Mouse (Mus musculus): Measurements from ENCODE around the gene Atg9a. TPM values are rescaled to one million over a fixed set of nuclear protein-coding genes. Genes with fewer than 3 reads are reported as not detected.

Atg9a gene
- polyA plus RNA-seq, 1 experiment from 2014 or later = 33.6 TPM

DNA sequence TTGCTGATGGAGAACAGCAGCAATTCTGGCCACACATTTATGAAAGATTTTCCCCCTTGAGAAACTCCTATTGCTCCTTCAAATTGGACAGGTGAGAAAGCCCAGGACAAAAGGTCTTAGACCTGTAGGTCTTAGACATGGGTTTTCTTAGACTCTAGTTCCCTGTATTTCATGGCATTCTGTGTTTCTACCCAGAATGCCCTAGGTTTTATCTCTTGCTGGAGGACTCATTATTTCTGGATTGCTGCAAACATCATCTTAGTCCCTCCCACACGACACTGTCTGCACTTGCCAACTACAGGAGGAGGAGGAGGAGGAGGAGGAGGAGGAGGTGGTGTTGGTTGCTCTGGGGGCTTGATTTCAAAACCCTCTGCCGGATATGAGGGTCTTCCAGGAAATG is 34.1 kb upstream of the Atg9a start:
- Histone ChIP-seq H3K9ac (no peak overlapping the region), H3K4me3 (no peak overlapping the region), H3K9me3 (replicated peaks) (no peaks in the 10 kb centered on the region), H3K36me3 (no peaks in the 10 kb centered on the region), H3K4me1 (replicated peaks) (peaks cover 11% of the 10 kb centered on the region), H3K27ac (ENCODE audit: poor library complexity, severe bottlenecking) (no peak overlapping the region), H3K27me3 (replicated peaks) (peaks cover 17% of the 10 kb centered on the region), H3K4me2 (no peak overlapping the region)
- ATAC-seq (ENCODE audit: insufficient number of reproducible peaks, low FRiP score) = no peak
- 67% methylated on average over 2 of the region's 2 CpGs for WGBS

DNA sequence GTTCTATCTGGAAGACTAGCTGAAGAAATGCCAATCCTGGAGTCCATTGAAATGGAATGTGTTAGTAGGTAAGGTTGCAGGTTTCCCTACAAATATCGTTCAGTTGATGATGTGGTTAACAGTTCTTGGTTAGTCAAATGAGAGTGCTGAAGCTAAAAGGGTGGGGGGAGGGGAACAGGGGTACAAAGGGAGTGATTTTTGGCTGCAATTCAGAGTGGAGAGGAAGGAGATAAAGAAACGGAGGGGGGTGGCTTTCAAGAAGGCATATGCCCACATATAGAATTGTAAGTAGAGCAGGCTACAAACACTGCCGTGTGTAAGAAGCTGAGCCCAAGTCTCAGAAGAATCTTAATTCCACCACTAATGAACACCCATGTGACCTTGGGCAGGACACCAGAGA is 33.5 kb upstream of the Atg9a start:
- Histone ChIP-seq H3K4me2 (no peak overlapping the region), H3K9ac (no peak overlapping the region), H3K36me3 (no peaks in the 10 kb centered on the region), H3K4me3 (no peak overlapping the region), H3K27me3 (replicated peaks) (peaks cover 24% of the 10 kb centered on the region), H3K9me3 (replicated peaks) (no peaks in the 10 kb centered on the region), H3K27ac (ENCODE audit: poor library complexity, severe bottlenecking) (no peak overlapping the region), H3K4me1 (replicated peaks) (peaks cover 11% of the 10 kb centered on the region)
- no peak for ATAC-seq (ENCODE audit: insufficient number of reproducible peaks, low FRiP score)
- WGBS = 39% methylated on average over 3 of the region's 3 CpGs

DNA sequence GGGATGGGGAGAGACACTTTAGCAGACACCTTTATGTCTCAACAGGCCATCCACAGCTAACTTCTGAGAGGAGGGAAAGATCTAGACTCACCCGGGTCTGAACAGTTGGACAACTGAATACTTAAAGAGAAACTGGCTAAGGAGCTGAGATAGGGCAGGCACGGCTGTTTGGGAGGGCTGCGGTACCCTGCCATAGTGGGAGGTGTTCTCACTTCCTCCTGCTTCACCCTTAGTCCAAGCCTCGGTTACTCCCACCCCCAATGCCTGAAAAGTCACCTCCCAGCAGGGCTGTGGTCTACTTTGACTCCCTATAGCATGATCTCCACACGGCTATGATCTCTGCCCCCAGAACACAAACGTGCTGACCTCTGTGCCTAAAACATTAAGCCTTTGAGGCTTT is 31.5 kb upstream of the Atg9a start:
- Histone ChIP-seq H3K4me1 (replicated peaks) (peaks cover 20% of the 10 kb centered on the region), H3K27ac (ENCODE audit: poor library complexity, severe bottlenecking) (no peak overlapping the region), H3K9ac (no peak overlapping the region), H3K27me3 (replicated peaks) (peaks cover 39% of the 10 kb centered on the region), H3K9me3 (replicated peaks) (no peaks in the 10 kb centered on the region), H3K36me3 (no peaks in the 10 kb centered on the region), H3K4me3 (no peak overlapping the region), H3K4me2 (no peak overlapping the region)
- WGBS = 54% methylated on average over 6 of the region's 6 CpGs
- ATAC-seq (ENCODE audit: insufficient number of reproducible peaks, low FRiP score) = no peak

DNA sequence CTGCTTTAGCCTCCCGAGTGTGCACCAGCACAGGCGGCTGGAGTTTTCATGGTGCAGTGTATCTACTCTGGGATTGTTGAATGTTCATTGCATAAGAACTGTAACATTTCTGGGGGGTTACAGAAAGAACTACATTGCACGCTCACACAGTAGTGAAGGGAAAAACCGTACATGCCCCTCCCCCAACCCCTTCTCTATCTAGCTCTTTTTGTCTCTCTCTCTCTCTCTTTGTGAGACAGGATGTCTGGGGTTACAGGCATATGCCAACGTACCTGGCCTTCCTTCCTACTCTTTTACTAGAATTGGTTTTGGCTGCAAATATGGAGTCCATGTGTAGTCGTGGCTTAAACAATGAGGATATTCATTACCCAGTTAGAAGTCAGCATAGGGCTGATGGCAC is 30.9 kb upstream of the Atg9a start:
- no peak overlapping the region for H3K27ac ChIP-seq (ENCODE audit: poor library complexity, severe bottlenecking)
- H3K36me3 ChIP-seq = no peaks in the 10 kb centered on the region
- H3K4me2 ChIP-seq = no peak overlapping the region
- H3K9me3 ChIP-seq (replicated peaks) = no peaks in the 10 kb centered on the region
- H3K9ac ChIP-seq = no peak overlapping the region
- no peak for ATAC-seq (ENCODE audit: insufficient number of reproducible peaks, low FRiP score)
- H3K27me3 ChIP-seq (replicated peaks) = peaks cover 45% of the 10 kb centered on the region
- WGBS = 71% methylated on average over 6 of the region's 6 CpGs
- H3K4me1 ChIP-seq (replicated peaks) = peaks cover 26% of the 10 kb centered on the region
- H3K4me3 ChIP-seq = no peak overlapping the region

DNA sequence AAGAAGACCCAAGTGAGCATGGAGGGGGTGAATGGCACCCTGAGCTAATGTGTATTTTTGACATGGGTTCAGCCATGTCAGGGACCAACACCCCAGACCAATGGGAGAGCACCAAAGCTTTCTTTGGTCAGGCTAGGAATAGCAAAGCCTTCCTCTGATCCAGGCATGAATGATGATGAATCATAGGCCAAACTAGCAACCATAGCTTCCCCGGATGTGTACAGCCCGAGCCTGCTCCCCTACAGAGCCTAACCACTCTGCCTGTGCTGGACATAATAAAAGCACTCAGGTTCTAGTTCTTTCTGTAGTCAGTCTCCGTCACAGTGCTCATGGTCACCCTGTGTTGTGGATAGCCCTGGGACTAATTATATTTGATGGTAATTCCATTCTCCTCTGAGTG is 29.5 kb upstream of the Atg9a start:
- no peak overlapping the region for H3K4me3 ChIP-seq
- H3K27ac ChIP-seq (ENCODE audit: poor library complexity, severe bottlenecking) = no peak overlapping the region
- H3K36me3 ChIP-seq = no peaks in the 10 kb centered on the region
- no peaks in the 10 kb centered on the region for H3K9me3 ChIP-seq (replicated peaks)
- 69% methylated on average over 3 of the region's 3 CpGs for WGBS
- no peak overlapping the region for H3K4me2 ChIP-seq
- no peak overlapping the region for H3K9ac ChIP-seq
- H3K27me3 ChIP-seq (replicated peaks) = peaks cover 59% of the 10 kb centered on the region
- no peak for ATAC-seq (ENCODE audit: insufficient number of reproducible peaks, low FRiP score)
- H3K4me1 ChIP-seq (replicated peaks) = peaks cover 23% of the 10 kb centered on the region

DNA sequence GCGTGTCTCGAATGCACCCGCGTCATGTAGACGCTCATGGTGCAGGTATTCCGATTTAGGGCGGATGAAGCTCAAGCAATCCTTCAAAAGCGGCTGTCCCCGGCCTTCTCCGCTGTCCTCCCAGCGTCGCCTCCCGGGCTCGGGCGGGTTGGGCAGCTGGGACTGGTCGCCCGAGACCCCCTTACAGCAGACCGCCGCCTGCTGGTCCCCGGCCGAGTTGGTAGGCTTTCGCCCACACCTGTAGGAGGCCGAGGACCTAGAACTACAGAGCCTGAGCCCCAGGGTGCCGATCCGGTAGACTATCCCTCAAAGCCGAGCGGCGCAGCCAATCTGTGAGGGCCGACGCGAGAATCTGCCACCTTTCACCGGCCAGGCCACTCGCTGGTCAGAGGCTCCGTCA is 27.5 kb upstream of the Atg9a start, which contains the start of gene Tuba4a:
Tuba4a (minus strand) TSS at position 335 of the 400 bp plus-strand sequence.
- peak within 1 kb of the TSS; percentile 70 for H3K9ac ChIP-seq
- peak within 1 kb of the TSS; percentile 99 for H3K4me2 ChIP-seq
- peaks cover 17% of the 10 kb centered on the region for H3K36me3 ChIP-seq
- 1% methylated on average over 34 of the region's 34 CpGs for WGBS
- peak; percentile 18 for ATAC-seq (ENCODE audit: insufficient number of reproducible peaks, low FRiP score)
- H3K27me3 ChIP-seq (replicated peaks) = peaks cover 67% of the 10 kb centered on the region
- peak within 1 kb of the TSS; percentile 49; the same call in 1 of the 2 replicates for H3K27ac ChIP-seq (ENCODE audit: poor library complexity, severe bottlenecking)
- H3K9me3 ChIP-seq (replicated peaks) = no peaks in the 10 kb centered on the region
- H3K4me1 ChIP-seq (replicated peaks) = peaks cover 20% of the 10 kb centered on the region
- peak within 1 kb of the TSS; percentile 66 for H3K4me3 ChIP-seq

DNA sequence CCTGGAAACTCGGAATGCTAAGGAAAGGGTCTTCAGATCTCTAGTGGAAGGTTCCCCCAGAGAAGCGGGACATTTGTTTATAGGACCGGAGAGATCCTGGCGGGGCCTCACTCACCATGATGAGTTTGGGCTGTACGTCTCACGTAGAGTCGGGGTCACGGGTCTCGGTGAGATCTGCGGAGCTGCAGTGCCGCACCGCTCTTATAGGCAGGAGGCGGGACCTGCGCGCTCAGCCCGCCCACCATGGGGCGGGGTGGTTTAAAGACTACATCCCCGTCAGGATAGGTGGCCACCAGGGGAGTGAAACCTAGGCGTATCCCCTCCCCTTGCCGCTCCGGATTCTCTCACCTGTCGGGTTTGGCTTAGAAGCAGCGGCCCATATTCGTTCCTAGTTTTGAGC is 27.1 kb upstream of the Atg9a start:
- H3K27me3 ChIP-seq (replicated peaks) = peaks cover 67% of the 10 kb centered on the region
- peaks cover 20% of the 10 kb centered on the region for H3K4me1 ChIP-seq (replicated peaks)
- peaks cover 22% of the 10 kb centered on the region for H3K36me3 ChIP-seq
- H3K4me3 ChIP-seq = peak overlapping the region; percentile 66
- peak overlapping the region; percentile 70 for H3K9ac ChIP-seq
- ATAC-seq (ENCODE audit: insufficient number of reproducible peaks, low FRiP score) = peak; percentile 93
- H3K4me2 ChIP-seq = peak overlapping the region; percentile 99
- under 1% methylated on average over 24 of the region's 24 CpGs for WGBS
- H3K27ac ChIP-seq (ENCODE audit: poor library complexity, severe bottlenecking) = no peak overlapping the region
- H3K9me3 ChIP-seq (replicated peaks) = no peaks in the 10 kb centered on the region

DNA sequence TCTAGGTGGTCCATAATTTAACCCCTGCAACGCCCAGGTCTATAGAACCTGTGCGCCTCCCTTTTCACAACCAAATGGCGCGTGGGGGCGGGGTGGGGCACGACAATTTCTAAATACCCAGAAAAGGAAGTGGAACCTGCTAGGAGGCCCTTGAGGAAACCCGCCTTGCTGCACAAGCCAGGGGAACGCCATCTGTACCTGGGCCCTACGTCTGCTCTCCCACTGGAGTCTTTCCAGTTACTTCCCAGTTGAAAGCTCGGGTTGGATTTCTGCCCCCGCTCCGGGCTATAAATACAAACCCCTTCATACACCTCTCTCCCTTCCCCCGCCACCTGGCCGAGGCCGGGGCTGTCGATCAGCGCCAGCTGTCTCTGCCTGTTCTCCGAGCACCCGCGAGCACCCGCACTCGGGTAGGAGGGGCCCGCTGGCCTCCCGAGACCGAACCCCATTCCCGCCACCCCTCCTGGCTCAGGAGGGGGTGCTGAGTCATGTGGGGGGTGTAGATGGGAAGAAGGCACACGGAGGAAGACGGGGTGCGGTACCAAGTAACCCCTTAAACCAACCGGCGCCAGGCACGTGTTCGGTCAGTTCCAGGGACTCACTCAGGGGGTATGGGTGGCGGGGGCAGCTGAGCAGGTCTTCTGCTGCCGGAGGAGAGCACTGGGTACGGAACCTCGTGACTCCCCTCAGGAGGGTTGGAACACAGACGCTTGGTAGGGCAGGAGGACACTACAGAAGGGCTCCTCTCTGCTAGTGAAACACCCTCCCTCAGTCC is 26.4 kb upstream of the Atg9a start:
- peaks cover 67% of the 10 kb centered on the region for H3K27me3 ChIP-seq (replicated peaks)
- ATAC-seq (ENCODE audit: insufficient number of reproducible peaks, low FRiP score) = peak; percentile 83
- peak overlapping the region; percentile 66 for H3K4me3 ChIP-seq
- no peaks in the 10 kb centered on the region for H3K9me3 ChIP-seq (replicated peaks)
- H3K4me2 ChIP-seq = peak overlapping the region; percentile 99
- peaks cover 28% of the 10 kb centered on the region for H3K36me3 ChIP-seq
- peak overlapping the region; percentile 70 for H3K9ac ChIP-seq
- peaks cover 20% of the 10 kb centered on the region for H3K4me1 ChIP-seq (replicated peaks)
- H3K27ac ChIP-seq (ENCODE audit: poor library complexity, severe bottlenecking) = peak overlapping the region; percentile 49; the same call in 1 of the 2 replicates
- under 1% methylated on average over 38 of the region's 38 CpGs for WGBS

DNA sequence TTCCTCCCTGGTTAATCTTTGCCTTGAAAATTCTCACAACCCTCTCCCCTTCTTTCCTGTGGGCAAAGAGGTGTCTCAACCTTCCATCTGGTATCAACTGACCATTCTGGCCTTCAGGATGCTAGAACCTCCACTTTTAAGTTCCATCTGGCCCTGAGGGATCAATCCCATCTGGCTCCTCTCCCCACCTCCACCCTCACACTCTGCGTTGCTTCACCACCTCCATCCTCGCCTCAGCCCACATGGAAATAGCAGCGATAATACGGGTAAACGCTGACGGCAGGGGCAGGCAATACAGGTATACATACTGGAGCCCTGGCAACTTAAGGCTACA is 25.9 kb upstream of the Atg9a start:
- H3K9ac ChIP-seq = peak overlapping the region; percentile 70

DNA sequence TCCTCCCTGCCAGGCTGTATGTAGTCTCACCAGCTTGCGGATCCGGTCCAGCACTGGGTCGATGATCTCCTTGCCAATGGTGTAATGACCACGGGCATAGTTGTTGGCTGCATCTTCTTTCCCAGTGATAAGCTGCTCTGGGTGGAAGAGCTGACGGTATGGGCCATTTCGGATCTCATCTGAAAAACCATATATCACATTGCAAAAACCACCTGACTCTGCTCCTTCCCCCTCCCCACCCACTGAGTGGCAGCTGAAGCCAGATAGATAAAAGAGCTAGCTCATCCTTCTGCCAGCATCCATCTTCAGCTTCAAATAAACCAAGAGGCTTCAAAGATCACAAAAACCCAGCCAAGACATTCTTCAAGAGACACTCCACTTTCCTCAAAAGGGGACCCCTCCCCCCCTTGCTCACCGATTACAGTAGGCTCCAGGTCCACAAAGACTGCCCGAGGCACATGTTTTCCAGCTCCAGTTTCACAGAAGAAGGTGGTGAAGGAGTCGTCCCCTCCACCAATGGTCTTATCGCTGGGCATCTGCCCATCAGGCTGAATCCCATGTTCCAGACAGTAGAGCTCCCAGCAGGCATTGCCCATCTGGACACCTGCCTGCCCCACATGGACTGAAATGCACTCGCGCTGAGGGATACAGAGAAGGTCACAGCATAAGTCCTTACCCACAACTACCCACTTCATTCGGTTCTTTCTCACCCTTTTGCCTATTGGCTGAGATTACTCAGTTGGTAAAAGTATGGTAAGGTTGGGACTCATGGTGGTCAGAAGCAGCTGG is 25.0 kb upstream of the Atg9a start:
- Histone ChIP-seq H3K9me3 (replicated peaks) (no peaks in the 10 kb centered on the region), H3K27me3 (replicated peaks) (peaks cover 57% of the 10 kb centered on the region), H3K27ac (ENCODE audit: poor library complexity, severe bottlenecking) (no peak overlapping the region), H3K9ac (no peak overlapping the region), H3K4me3 (0 out of 2 replicates have a peak overlapping the region, but pooled peaks have one; percentile 0), H3K36me3 (peaks cover 41% of the 10 kb centered on the region), H3K4me2 (peak overlapping the region; percentile 99), H3K4me1 (replicated peaks) (peaks cover 30% of the 10 kb centered on the region)
- no peak for ATAC-seq (ENCODE audit: insufficient number of reproducible peaks, low FRiP score)
- WGBS = 69% methylated on average over 13 of the region's 13 CpGs

More for the DNA sequence above, 25.9 kb upstream of the Atg9a start:
- Histone ChIP-seq H3K27ac (ENCODE audit: poor library complexity, severe bottlenecking) (no peak overlapping the region), H3K36me3 (peaks cover 34% of the 10 kb centered on the region), H3K4me2 (peak overlapping the region; percentile 99), H3K27me3 (replicated peaks) (peaks cover 66% of the 10 kb centered on the region), H3K4me3 (peak overlapping the region; percentile 66), H3K9me3 (replicated peaks) (no peaks in the 10 kb centered on the region), H3K4me1 (replicated peaks) (peaks cover 23% of the 10 kb centered on the region)
- ATAC-seq (ENCODE audit: insufficient number of reproducible peaks, low FRiP score) = no peak
- WGBS = 1% methylated on average over 6 of the region's 6 CpGs

DNA sequence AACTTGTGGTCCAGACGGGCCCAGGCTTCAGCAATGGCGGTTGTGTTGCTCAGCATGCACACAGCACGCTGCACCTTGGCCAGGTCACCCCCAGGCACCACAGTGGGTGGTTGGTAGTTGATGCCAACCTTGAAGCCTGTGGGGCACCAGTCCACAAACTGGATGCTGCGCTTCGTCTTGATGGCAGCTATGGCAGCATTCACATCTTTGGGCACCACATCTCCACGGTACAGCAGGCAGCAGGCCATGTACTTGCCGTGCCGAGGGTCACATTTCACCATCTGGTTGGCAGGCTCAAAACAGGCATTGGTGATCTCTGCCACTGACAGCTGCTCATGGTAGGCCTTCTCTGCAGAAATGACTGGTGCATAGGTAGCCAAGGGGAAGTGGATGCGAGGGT is 23.8 kb upstream of the Atg9a start:
- Histone ChIP-seq H3K27ac (ENCODE audit: poor library complexity, severe bottlenecking) (no peak overlapping the region), H3K4me2 (no peak overlapping the region), H3K4me1 (replicated peaks) (peaks cover 38% of the 10 kb centered on the region), H3K27me3 (replicated peaks) (peaks cover 46% of the 10 kb centered on the region), H3K36me3 (peaks cover 45% of the 10 kb centered on the region), H3K9me3 (replicated peaks) (no peaks in the 10 kb centered on the region), H3K4me3 (no peak overlapping the region), H3K9ac (no peak overlapping the region)
- 93% methylated on average over 9 of the region's 9 CpGs for WGBS
- ATAC-seq (ENCODE audit: insufficient number of reproducible peaks, low FRiP score) = no peak

All from heart, embryonic 12.5 days (tissue).